Mouse (Mus musculus): ENCODE data around the gene Rbm43. TPM values are rescaled to one million over a fixed set of nuclear protein-coding genes. Genes with fewer than 3 reads are reported as not detected.

The Rbm43 gene
- polyA plus RNA-seq, 1 experiment, result 29.4 TPM

DNA sequence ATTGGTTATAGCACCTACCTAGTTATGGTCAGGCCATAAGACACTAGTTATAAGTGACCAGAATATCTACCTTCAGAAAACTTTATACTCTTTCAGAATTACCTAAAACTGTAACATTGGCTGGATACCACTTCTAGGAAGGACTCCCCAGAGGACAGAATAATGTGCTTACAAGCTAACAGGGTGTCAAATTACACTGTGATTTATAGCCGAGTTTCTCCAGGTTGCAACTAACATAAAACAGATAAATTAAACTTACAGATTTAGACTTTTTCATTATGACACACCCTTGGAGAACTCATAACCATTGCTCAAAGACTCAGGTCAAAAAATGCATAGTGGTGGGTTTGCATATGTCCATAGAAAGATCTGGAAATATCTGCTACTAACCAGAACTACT, 15.9 kb upstream of the Rbm43 start:
- Histone ChIP-seq H3K4me3 (ENCODE audit: insufficient read depth, low read length) (no peak overlapping the region), H3K27ac (ENCODE audit: insufficient read depth, low read depth, low read length) (no peak overlapping the region), H3K4me1 (ENCODE audit: control insufficient read depth, insufficient read depth, low read length) (no peaks in the 10 kb centered on the region)
- TF ChIP-seq CTCF (IDR thresholded peaks at IDR 0.05; ENCODE audit: low read depth, low read length) (no peak), POLR2A (IDR thresholded peaks at IDR 0.05; ENCODE audit: borderline replicate concordance, low read depth, low read length) (no peak)

DNA sequence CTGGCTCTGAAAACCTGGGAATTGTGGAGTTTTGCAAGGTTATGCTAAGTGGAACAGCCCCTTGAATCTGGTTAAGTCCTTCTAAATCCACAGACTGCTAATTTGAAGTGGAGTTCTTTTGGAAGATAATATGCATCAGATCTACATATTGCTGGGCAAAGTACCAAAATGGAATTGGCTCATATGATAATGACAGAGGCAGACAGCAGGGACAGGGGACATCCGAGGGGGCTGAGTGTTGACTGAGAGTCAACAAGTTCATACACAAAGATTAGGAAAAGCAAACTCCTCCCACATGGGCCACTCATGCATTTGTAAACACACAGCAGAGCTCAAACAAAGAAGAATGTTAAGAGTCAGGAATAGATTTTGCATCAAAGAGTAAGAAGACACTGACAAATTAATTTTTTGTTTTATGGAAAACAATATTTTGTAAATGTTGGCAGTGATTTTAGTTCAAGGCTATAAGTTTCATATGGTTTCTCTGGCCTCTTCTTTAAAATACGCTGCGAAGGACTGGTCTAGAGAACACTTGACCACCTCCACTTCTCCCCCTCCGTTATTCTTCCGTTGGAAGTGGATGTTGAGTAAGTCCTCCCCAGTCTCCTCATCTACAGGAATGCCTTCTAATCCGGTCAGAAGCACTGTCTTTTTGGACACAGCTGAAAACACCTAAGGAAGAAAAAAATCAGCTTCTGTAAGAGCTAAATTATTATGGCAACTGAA, 13.3 kb upstream of the Rbm43 start:
- H3K27ac ChIP-seq (ENCODE audit: insufficient read depth, low read depth, low read length), result no peak overlapping the region
- no peaks in the 10 kb centered on the region for H3K4me1 ChIP-seq (ENCODE audit: control insufficient read depth, insufficient read depth, low read length)
- no peak for TF ChIP-seq CTCF (IDR thresholded peaks at IDR 0.05; ENCODE audit: low read depth, low read length)
- no peak for TF ChIP-seq POLR2A (IDR thresholded peaks at IDR 0.05; ENCODE audit: borderline replicate concordance, low read depth, low read length)
- no peak overlapping the region for H3K4me3 ChIP-seq (ENCODE audit: insufficient read depth, low read length)

DNA sequence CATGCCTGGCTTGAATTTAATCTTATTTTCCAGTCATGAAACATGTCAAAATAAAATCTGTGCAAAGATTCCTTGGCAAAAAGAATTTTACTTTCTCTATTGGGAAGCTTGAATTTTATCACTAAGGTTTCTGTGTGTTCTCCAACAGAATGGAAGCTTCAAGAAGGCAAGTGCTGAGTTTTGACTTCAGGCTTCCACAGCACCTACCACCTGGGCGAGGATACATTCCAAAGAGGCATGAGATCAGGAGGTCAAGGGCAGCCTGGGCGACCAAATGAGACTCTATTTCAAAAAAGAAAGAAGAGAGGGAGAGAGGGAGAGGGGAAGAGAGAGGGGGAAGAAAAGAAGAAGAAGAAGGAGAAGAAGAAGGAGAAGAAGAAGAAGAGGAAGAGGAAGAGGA, 10.8 kb upstream of the Rbm43 start:
- Histone ChIP-seq H3K4me3 (ENCODE audit: insufficient read depth, low read length) (no peak overlapping the region), H3K27ac (ENCODE audit: insufficient read depth, low read depth, low read length) (no peak overlapping the region), H3K4me1 (ENCODE audit: control insufficient read depth, insufficient read depth, low read length) (no peaks in the 10 kb centered on the region)
- no peak for TF ChIP-seq CTCF (IDR thresholded peaks at IDR 0.05; ENCODE audit: low read depth, low read length)
- no peak for TF ChIP-seq POLR2A (IDR thresholded peaks at IDR 0.05; ENCODE audit: borderline replicate concordance, low read depth, low read length)

DNA sequence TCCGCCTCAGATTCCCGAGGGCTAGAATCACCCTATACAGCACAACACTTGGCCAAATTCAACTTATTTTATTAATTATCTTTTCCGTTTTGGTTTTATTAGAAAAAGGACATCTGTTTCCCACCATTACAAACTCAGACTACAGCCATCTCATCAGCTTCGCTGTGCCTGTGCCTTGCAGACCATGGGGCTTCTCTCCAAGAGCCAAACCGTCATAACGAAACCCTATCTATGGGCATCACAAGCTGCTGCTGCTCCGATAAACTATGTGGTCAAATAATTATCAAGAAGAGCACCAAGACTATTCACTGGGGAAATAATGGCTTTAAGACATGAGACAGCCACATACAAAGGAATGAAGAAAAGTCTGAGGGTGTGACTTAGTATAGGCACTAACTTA, 6.9 kb upstream of the Rbm43 start:
- TF ChIP-seq CTCF (IDR thresholded peaks at IDR 0.05; ENCODE audit: low read depth, low read length), result no peak
- H3K27ac ChIP-seq (ENCODE audit: insufficient read depth, low read depth, low read length), result no peak overlapping the region
- no peaks in the 10 kb centered on the region for H3K4me1 ChIP-seq (ENCODE audit: control insufficient read depth, insufficient read depth, low read length)
- H3K4me3 ChIP-seq (ENCODE audit: insufficient read depth, low read length), result no peak overlapping the region

DNA sequence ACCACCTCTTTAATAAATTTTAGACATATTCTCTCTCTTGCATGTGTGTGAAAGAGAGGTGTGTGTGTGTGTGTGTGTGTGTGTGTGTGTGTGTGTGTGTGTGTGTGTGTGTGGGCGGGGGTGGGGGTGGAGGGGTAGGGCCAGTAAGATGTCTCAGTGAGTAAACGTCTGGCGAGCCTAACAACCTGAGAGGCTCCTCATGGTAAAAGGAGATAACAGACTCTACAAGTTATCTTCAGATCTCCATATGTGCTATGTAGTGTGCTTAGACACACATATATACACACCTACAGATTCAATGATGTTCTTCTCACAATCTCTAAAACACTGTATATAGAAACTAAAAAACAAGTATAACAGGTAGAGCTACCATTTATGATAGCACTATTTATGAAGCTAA, 3.8 kb upstream of the Rbm43 start:
- TF ChIP-seq CTCF (IDR thresholded peaks at IDR 0.05; ENCODE audit: low read depth, low read length) (no peak), POLR2A (IDR thresholded peaks at IDR 0.05; ENCODE audit: borderline replicate concordance, low read depth, low read length) (no peak)
- Histone ChIP-seq H3K4me3 (ENCODE audit: insufficient read depth, low read length) (no peak overlapping the region), H3K27ac (ENCODE audit: insufficient read depth, low read depth, low read length) (no peak overlapping the region), H3K4me1 (ENCODE audit: control insufficient read depth, insufficient read depth, low read length) (peaks cover 3% of the 10 kb centered on the region)

DNA sequence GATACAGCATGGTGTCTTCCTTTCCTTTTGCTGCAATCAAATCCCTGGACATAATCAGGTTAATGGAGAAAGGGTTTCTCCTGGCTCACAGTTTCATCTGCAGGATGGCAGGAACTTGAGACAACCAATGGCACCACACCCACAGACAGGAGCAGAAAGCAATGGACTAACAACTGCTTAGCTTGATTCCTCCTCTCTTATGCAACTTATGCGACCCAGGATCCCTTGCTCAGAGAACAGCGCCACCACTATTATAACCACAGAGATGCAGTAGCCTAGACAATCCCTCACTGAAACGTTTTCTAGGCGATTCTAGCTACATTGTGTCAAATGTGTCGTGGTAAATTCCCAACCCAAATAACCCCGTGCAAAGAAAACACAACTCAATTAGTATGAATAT, 2.0 kb upstream of the Rbm43 start:
- TF ChIP-seq CTCF (IDR thresholded peaks at IDR 0.05; ENCODE audit: low read depth, low read length), result no peak
- Histone ChIP-seq H3K4me3 (ENCODE audit: insufficient read depth, low read length) (no peak overlapping the region), H3K27ac (ENCODE audit: insufficient read depth, low read depth, low read length) (no peak overlapping the region), H3K4me1 (ENCODE audit: control insufficient read depth, insufficient read depth, low read length) (peaks cover 11% of the 10 kb centered on the region)

DNA sequence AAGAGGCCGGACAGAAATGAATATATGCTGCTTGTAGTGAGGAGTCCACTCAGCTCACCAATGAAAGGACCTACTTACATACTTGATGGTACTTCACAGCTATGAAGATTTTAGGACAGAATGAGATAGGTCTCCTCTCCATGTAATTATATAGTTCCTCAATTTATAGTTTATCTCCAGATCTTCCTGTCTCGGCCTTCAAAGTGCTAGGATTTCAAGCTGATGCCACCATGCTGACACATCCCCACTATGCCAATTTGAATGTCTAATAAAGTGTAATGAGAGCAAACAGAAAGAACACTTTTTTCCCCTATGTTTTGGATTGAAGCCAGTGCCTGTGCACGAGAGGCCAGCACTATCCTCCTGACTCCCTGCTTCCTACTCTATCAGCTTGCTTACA, 1.6 kb upstream of the Rbm43 start:
- Histone ChIP-seq H3K4me1 (ENCODE audit: control insufficient read depth, insufficient read depth, low read length) (peaks cover 11% of the 10 kb centered on the region), H3K27ac (ENCODE audit: insufficient read depth, low read depth, low read length) (no peak overlapping the region), H3K4me3 (ENCODE audit: insufficient read depth, low read length) (no peak overlapping the region)
- TF ChIP-seq POLR2A (IDR thresholded peaks at IDR 0.05; ENCODE audit: borderline replicate concordance, low read depth, low read length) (no peak), CTCF (IDR thresholded peaks at IDR 0.05; ENCODE audit: low read depth, low read length) (no peak)

DNA sequence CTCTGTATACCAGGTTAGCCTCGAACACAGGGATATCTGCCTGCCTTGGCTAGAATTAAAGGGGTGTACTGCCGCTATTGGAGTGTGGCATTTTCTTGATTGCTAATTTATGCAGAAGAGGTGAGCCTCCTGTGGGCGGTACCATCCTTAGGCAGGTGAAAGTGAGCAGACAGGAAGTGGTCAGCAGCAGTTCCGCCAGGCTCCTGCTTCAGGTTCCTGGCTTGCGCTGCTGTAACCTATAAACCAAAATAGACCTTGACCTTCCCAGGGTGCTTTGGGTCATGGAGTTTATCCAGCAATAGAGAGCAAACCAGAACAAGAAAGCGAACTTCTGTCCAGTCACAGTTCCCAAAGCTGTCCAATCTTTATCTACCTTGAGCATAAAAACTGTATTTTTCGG, 958 bp upstream of the Rbm43 start:
- Histone ChIP-seq H3K4me3 (ENCODE audit: insufficient read depth, low read length) (no peak overlapping the region), H3K27ac (ENCODE audit: insufficient read depth, low read depth, low read length) (no peak overlapping the region), H3K4me1 (ENCODE audit: control insufficient read depth, insufficient read depth, low read length) (peaks cover 11% of the 10 kb centered on the region)
- TF ChIP-seq CTCF (IDR thresholded peaks at IDR 0.05; ENCODE audit: low read depth, low read length), result no peak
- no peak for TF ChIP-seq POLR2A (IDR thresholded peaks at IDR 0.05; ENCODE audit: borderline replicate concordance, low read depth, low read length)

DNA sequence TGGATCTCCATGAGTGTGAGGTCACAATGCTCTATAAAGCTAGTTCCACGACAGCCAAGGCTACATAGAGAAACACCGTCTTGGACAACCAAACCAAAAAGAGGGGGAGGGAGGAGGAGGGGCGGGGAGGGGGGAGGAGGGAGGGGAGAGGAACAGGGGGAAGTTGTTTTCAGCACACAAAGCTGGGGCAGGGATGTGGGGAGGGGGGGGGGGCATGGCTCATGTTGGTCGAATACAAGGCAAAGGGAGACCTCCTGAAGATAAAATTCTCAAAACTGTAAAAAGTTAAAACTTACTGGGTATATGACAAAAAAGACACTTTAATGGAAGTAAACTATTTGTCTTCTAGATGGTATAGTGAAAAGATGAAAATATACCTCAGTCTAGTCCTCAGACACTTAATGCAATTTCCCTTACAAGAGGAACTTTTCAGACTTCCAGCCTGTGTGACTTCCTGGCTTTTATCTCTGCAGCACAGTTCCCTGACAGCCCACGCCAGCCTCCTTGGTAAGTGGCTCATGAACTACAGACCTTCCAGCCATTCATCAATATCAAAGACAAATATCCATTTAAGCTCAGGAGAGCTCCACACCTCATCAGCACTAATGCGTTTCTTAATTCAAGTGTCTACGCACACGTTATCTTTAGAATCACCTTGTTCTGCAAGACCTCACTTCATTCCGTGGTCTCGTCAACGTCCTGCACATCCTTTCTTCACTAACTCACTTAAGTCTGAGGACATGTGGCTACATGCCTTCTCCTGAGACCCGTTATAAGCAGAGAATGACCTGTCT, 1.4 kb downstream of the Rbm43 start:
- Histone ChIP-seq H3K4me3 (ENCODE audit: insufficient read depth, low read length) (peak overlapping the region; percentile 77), H3K4me1 (ENCODE audit: control insufficient read depth, insufficient read depth, low read length) (peaks cover 11% of the 10 kb centered on the region), H3K27ac (ENCODE audit: insufficient read depth, low read depth, low read length) (peak overlapping the region; percentile 41)
- TF ChIP-seq POLR2A (IDR thresholded peaks at IDR 0.05; ENCODE audit: borderline replicate concordance, low read depth, low read length) (no peak), CTCF (IDR thresholded peaks at IDR 0.05; ENCODE audit: low read depth, low read length) (no peak)

DNA sequence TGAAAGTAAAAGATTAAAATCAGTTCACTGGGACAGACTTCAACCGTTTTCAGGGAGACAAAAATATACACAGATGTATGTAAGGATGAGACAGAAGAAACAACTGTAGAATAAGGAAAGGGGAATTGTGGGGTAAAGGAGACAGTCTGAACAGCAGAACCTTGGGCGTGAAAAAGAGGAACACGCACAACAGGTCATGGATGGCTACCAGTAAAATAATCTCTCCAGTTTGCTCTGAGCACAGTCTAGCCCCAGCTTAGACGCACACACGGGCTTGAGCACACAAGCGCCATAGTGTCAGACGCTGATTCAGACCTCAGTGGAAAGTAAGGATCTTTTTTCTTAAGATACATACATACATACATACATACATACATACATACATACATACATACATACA, 3.7 kb downstream of the Rbm43 start:
- TF ChIP-seq POLR2A (IDR thresholded peaks at IDR 0.05; ENCODE audit: borderline replicate concordance, low read depth, low read length) (no peak), CTCF (IDR thresholded peaks at IDR 0.05; ENCODE audit: low read depth, low read length) (no peak)
- H3K4me3 ChIP-seq (ENCODE audit: insufficient read depth, low read length), result no peak overlapping the region
- peaks cover 11% of the 10 kb centered on the region for H3K4me1 ChIP-seq (ENCODE audit: control insufficient read depth, insufficient read depth, low read length)
- no peak overlapping the region for H3K27ac ChIP-seq (ENCODE audit: insufficient read depth, low read depth, low read length)

Measured in bone marrow macrophage, adult 2 months (primary cell).